Mouse (Mus musculus) midbrain, embryonic 16.5 days (tissue): ENCODE measurements around the gene Krt87. TPM values are rescaled to one million over a fixed set of nuclear protein-coding genes. Genes with fewer than 3 reads are reported as not detected.

Source experiments
- ATAC-seq: fragments of 200-750 bp; cut with Nextera tagmentation; 2 replicates; pipeline ENCODE4 v1.8.0; 2017; ENCODE audit warnings: moderate TSS enrichment
- H3K27ac ChIP-seq: fragments of 300-500 bp; sonication (generic); 2 replicates; pipeline ENCODE4 v1.5.1; 2014; ENCODE audit warnings: mild to moderate bottlenecking, low read length, mixed read lengths
- H3K27me3 ChIP-seq: fragments of 300-500 bp; sonication (generic); 2 replicates; pipeline ENCODE4 v1.6.1; 2014; ENCODE audit warnings: low read depth, low read length, mixed read lengths; ENCODE audit not compliant: control insufficient read depth, insufficient read depth
- H3K36me3 ChIP-seq: fragments of 300-500 bp; sonication (generic); 2 replicates; pipeline ENCODE4 v1.6.1; 2014; ENCODE audit warnings: mild to moderate bottlenecking, low read length, moderate library complexity, mixed read lengths; ENCODE audit not compliant: control insufficient read depth, insufficient read depth
- H3K4me1 ChIP-seq: fragments of 300-500 bp; sonication (generic); 2 replicates; pipeline ENCODE4 v1.6.1; 2014; ENCODE audit warnings: mild to moderate bottlenecking, low read length, mixed read lengths; ENCODE audit not compliant: control insufficient read depth, insufficient read depth
- H3K4me2 ChIP-seq: fragments of 300-500 bp; sonication (generic); 2 replicates; pipeline ENCODE4 v1.6.1; 2014; ENCODE audit warnings: mild to moderate bottlenecking, low read length, mixed read lengths
- H3K4me3 ChIP-seq: fragments of 300-500 bp; sonication (generic); 2 replicates; pipeline ENCODE4 v1.5.1; 2014; ENCODE audit warnings: low read depth, mild to moderate bottlenecking, low read length, moderate library complexity, mixed read lengths
- H3K9ac ChIP-seq: fragments of 300-500 bp; sonication (generic); 2 replicates; pipeline ENCODE4 v1.6.1; 2014; ENCODE audit warnings: low read depth, low read length, mixed read lengths
- H3K9me3 ChIP-seq: fragments of 300-500 bp; sonication (generic); replicated peaks from 2 replicates; pipeline ENCODE4 v1.6.1; 2014; ENCODE audit warnings: mild to moderate bottlenecking, low read length, mixed read lengths; ENCODE audit not compliant: control insufficient read depth, poor library complexity, severe bottlenecking
- WGBS: fragments of 180-500 bp; shearing (Covaris S2); extraction: QIAGEN DNeasy Blood & Tissue Kit; methylation state at CpG from one replicate; pipeline ENCODE4 v1.1.7; 2014; 5-methylcytosine and 5-hydroxymethylcytosine counted together
- polyA plus RNA-seq: library from polyadenylated mRNA; unstranded; fragments of >200 nt; fragmentation: Nextera tagmentation; extraction: Ambion mirVana; gene quantifications from 2 replicates; pipeline ENCODE4 v1.2.1, GENCODE M21; 2015

Krt87 gene
- polyA plus RNA-seq, 1 experiment from 2014 or later = 0.70 TPM

GRCm38 (mm10) chr15:101463651-101464050 lies 25.0 kb upstream of the Krt87 start, which contains the start of gene Krt81:
TSS of gene Krt81 (minus strand) at chr15:101463751.
- no peaks in the 10 kb centered on the region for H3K9me3 ChIP-seq
- no peaks in the 10 kb centered on the region for H3K27me3 ChIP-seq
- H3K4me3 ChIP-seq = no peak within 1 kb of the TSS
- no peak within 1 kb of the TSS for H3K9ac ChIP-seq
- 81% methylated on average over 13 of the region's 13 CpGs for WGBS
- no peaks in the 10 kb centered on the region for H3K36me3 ChIP-seq
- H3K4me1 ChIP-seq = peaks cover under 1% of the 10 kb centered on the region; the same call in 1 of the 2 replicates
- no peak within 1 kb of the TSS for H3K4me2 ChIP-seq
- no peak within 1 kb of the TSS for H3K27ac ChIP-seq
- ATAC-seq = no peak

GRCm38 (mm10) chr15:101459283-101459682 lies 20.7 kb upstream of the Krt87 start:
- Histone ChIP-seq H3K9me3 (peaks cover 5% of the 10 kb centered on the region; the same call in 1 of the 2 replicates), H3K4me2 (no peak overlapping the region), H3K27ac (no peak overlapping the region), H3K9ac (no peak overlapping the region), H3K36me3 (no peaks in the 10 kb centered on the region), H3K4me1 (peaks cover 5% of the 10 kb centered on the region; the same call in 1 of the 2 replicates), H3K27me3 (no peaks in the 10 kb centered on the region), H3K4me3 (no peak overlapping the region)
- no peak for ATAC-seq
- WGBS = 84% methylated on average over 14 of the region's 14 CpGs

GRCm38 (mm10) chr15:101458361-101458930 lies 19.8 kb upstream of the Krt87 start:
- WGBS = 32% methylated on average over 16 of the region's 16 CpGs
- H3K27ac ChIP-seq = no peak overlapping the region
- H3K27me3 ChIP-seq = no peaks in the 10 kb centered on the region
- no peak overlapping the region for H3K4me3 ChIP-seq
- no peak overlapping the region for H3K9ac ChIP-seq
- H3K9me3 ChIP-seq = peaks cover 5% of the 10 kb centered on the region; the same call in 1 of the 2 replicates
- H3K4me1 ChIP-seq = peaks cover 5% of the 10 kb centered on the region; the same call in 1 of the 2 replicates
- no peak for ATAC-seq
- peak overlapping the region; percentile 4; the same call in 1 of the 2 replicates for H3K4me2 ChIP-seq
- no peaks in the 10 kb centered on the region for H3K36me3 ChIP-seq

- Histone ChIP-seq H3K9ac (no peak overlapping the region), H3K27me3 (no peaks in the 10 kb centered on the region), H3K4me1 (peaks cover 5% of the 10 kb centered on the region; the same call in 1 of the 2 replicates), H3K27ac (no peak overlapping the region), H3K4me3 (no peak overlapping the region), H3K36me3 (no peaks in the 10 kb centered on the region), H3K4me2 (no peak overlapping the region), H3K9me3 (peaks cover 5% of the 10 kb centered on the region; the same call in 1 of the 2 replicates)
- ATAC-seq = no peak
- 90% methylated on average over 6 of the region's 6 CpGs for WGBS
These were observed 17.3 kb upstream of the Krt87 start for GRCm38 (mm10) chr15:101455891-101456290.

GRCm38 (mm10) chr15:101455292-101455691 lies 16.7 kb upstream of the Krt87 start:
- no peaks in the 10 kb centered on the region for H3K27me3 ChIP-seq
- WGBS = 89% methylated on average over 2 of the region's 2 CpGs
- no peak overlapping the region for H3K27ac ChIP-seq
- peaks cover 5% of the 10 kb centered on the region; the same call in 1 of the 2 replicates for H3K9me3 ChIP-seq
- H3K9ac ChIP-seq = no peak overlapping the region
- peaks cover 5% of the 10 kb centered on the region; the same call in 1 of the 2 replicates for H3K4me1 ChIP-seq
- no peaks in the 10 kb centered on the region for H3K36me3 ChIP-seq
- H3K4me3 ChIP-seq = no peak overlapping the region
- ATAC-seq = no peak
- no peak overlapping the region for H3K4me2 ChIP-seq

GRCm38 (mm10) chr15:101454774-101455173 lies 16.2 kb upstream of the Krt87 start:
- WGBS = 84% methylated on average over 8 of the region's 8 CpGs
- Histone ChIP-seq H3K4me2 (no peak overlapping the region), H3K27me3 (no peaks in the 10 kb centered on the region), H3K4me3 (no peak overlapping the region), H3K9me3 (peaks cover 5% of the 10 kb centered on the region; the same call in 1 of the 2 replicates), H3K27ac (no peak overlapping the region), H3K4me1 (peaks cover 5% of the 10 kb centered on the region; the same call in 1 of the 2 replicates), H3K36me3 (no peaks in the 10 kb centered on the region), H3K9ac (no peak overlapping the region)
- no peak for ATAC-seq

- no peaks in the 10 kb centered on the region for H3K36me3 ChIP-seq
- ATAC-seq = no peak
- no peak overlapping the region for H3K4me2 ChIP-seq
- no peak overlapping the region for H3K4me3 ChIP-seq
- H3K27me3 ChIP-seq = no peaks in the 10 kb centered on the region
- H3K9ac ChIP-seq = no peak overlapping the region
- no peak overlapping the region for H3K27ac ChIP-seq
- peaks cover under 1% of the 10 kb centered on the region; the same call in 1 of the 2 replicates for H3K4me1 ChIP-seq
- 7% methylated on average over 13 of the region's 13 CpGs for WGBS
- H3K9me3 ChIP-seq = peaks cover 5% of the 10 kb centered on the region; the same call in 1 of the 2 replicates
These were observed 14.6 kb upstream of the Krt87 start for GRCm38 (mm10) chr15:101453093-101453736.

- Histone ChIP-seq H3K27me3 (no peaks in the 10 kb centered on the region), H3K4me3 (no peak within 1 kb of the TSS), H3K4me1 (no peaks in the 10 kb centered on the region), H3K4me2 (no peak within 1 kb of the TSS), H3K36me3 (no peaks in the 10 kb centered on the region), H3K9ac (no peak within 1 kb of the TSS), H3K27ac (no peak within 1 kb of the TSS), H3K9me3 (no peaks in the 10 kb centered on the region)
- ATAC-seq = no peak
- 74% methylated on average over 2 of the region's 2 CpGs for WGBS
These were observed 8.8 kb upstream of the Krt87 start, which contains the start of gene Krt88 for GRCm38 (mm10) chr15:101447444-101447843. TSS of gene Krt88 (plus strand) at chr15:101447744.

- ATAC-seq = no peak
- Histone ChIP-seq H3K27me3 (no peaks in the 10 kb centered on the region), H3K36me3 (no peaks in the 10 kb centered on the region), H3K27ac (no peak overlapping the region), H3K4me2 (no peak overlapping the region), H3K9ac (no peak overlapping the region), H3K4me1 (no peaks in the 10 kb centered on the region), H3K4me3 (no peak overlapping the region), H3K9me3 (no peaks in the 10 kb centered on the region)
- 77% methylated on average over 11 of the region's 11 CpGs for WGBS
These were observed 8.0 kb upstream of the Krt87 start for GRCm38 (mm10) chr15:101446572-101446971.
